Mouse (Mus musculus) embryonic stem cell, embryonic (primary cell): ENCODE results near the gene Gm3839.
"Not testable (repeated sequence)": the region's sequence is repeated elsewhere in the genome, so short reads cannot be mapped to it uniquely, and the experiment has no call there.

Source experiments
- CTCF ChIA-PET, 4 experiments: fragments of 300-600 bp in 2 of 4; fragments of 350-600 bp in 2 of 4; sonication (Branson Sonifier 250); formaldehyde crosslinking; loops; one replicate each; lab custom pipeline; 2022; ENCODE audit warnings: inconsistent platforms in 2 of 4; lab: Charles Lee
- POLR2A ChIA-PET, 4 experiments: fragments of 300-600 bp in 2 of 4; fragments of 350-600 bp in 2 of 4; sonication (Branson Sonifier 250); formaldehyde crosslinking; loops; one replicate each; lab custom pipeline; 2022; ENCODE audit warnings: antibody characterized with exemption in 4 of 4, inconsistent platforms in 1 of 4; lab: Charles Lee

Gene Gm3839

DNA sequence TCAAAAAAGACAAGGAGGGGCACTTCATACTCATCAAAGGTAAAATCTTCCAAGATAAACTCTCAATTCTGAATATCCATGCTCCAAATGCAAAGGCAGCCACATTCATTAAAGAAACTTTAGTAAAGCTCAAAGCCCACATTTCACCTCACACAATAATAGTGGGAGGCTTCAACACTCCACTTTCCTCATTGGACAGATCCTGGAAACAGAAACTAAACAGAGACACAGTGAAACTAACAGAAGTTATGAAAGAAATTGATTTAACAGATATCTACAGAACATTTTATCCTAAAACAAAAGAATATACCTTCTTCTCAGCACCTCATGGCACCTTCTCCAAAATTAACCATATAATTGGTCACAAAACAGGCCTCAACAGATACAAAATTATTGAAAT lies at the start of gene Gm3839:
Gm3839 (minus strand) TSS at position 101 of the 400 bp plus-strand sequence.
- POLR2A ChIA-PET = interaction anchor here in 1 of 4 experiments (0.7 kb wide), 1 partner anchor 393 kb away, joined by 4 read pairs; no protein-coding TSS in a partner anchor

DNA sequence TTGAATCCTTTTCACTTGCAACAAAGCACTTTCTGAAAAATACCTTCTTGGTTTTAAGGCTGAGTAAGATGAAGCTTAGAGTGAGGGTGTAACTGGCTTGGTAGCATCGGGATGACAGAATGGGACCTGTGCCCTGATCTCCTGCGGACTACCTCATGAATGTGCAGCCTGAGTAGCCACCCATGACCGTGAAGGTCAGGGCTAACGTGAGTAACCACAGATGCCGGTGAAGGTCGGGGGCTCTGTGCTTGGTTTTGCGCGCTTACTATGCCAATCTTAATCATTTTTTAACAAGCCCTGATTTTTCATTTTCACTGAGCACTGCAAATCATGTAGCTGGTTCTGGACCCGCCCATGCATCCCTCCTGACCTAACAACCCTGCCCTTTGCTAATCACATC lies 49.1 kb upstream of the Gm3839 start:
- ChIA-PET CTCF (interaction anchor here in 1 of 4 experiments (0.7 kb wide), 1 partner anchor 44 kb away, joined by 3 read pairs; no protein-coding TSS in a partner anchor), POLR2A (interaction anchor here in 1 of 4 experiments (1.0 kb wide), 1 partner anchor 105 kb away, joined by 8 read pairs; no protein-coding TSS in a partner anchor)

More for the DNA sequence above, at the start of gene Gm3839:
- CTCF ChIA-PET = interaction anchor here in 1 of 4 experiments (0.6 kb wide), 1 partner anchor 738 kb away, joined by 7 read pairs; no protein-coding TSS in a partner anchor

DNA sequence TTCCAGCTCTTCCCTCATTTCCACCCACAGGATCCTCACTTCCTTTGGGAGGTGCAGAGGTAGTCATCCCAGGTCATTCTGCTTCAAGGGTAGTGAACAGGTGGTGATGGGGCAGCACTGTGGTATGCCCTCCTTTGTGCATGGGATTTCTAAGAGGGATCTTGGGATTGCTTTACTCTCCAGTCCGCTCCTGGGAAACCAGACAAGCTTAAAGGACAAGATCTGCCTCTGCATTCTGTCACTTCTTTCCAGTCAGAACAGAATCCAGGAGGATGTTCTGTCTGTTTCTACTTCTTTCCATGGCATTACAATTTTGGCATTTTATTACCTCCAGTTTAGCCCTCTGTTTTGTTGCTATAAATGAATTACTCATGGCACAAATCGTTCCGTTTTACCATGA lies 21.3 kb upstream of the Gm3839 start:
- POLR2A ChIA-PET = interaction anchor here in 1 of 4 experiments (1.5 kb wide), 1 partner anchor 8 kb away, joined by 3 read pairs; no protein-coding TSS in a partner anchor

DNA sequence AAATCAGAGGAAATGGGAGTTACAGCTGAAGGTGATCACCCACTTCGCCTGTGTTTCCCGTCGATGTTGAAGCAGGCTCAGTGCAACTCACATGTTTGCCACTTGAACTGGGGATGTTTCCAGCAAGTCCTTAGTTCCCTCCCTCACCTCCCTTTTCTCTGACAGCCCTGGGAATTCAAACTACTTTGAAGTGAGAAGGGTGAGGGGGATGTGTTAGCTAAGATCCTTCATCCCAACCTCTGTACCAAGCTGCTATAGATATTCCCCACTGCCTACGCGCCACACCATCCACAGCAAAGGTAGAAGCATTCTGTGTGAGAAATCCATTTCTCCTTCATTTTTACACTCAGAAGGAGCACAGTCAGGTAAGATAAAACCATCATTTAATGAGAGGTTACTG lies 18.7 kb upstream of the Gm3839 start:
- CTCF ChIA-PET = no interaction called here
- POLR2A ChIA-PET = no interaction called here

More for the DNA sequence above, 21.3 kb upstream of the Gm3839 start:
- CTCF ChIA-PET = no interaction called here

DNA sequence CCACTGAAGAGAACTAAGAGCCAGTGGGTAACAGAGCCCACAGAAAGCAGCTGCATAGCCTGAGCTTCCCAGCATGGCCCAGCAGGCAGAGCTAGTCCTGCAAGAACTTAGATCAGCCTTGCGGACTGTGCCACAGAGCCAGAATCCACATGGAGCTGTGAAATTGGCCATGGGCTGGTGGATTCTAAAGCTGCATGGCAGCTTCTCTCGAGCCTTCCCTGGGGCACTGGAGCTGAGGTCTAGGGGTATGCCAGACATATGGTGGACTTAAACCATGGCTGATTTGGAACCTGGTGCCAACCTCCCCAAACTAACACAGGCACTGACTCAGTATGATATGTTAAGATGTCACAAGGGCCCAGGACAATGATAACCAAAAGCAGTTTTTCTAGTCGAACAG lies 10.4 kb downstream of the Gm3839 start:
- CTCF ChIA-PET = no interaction called here
- POLR2A ChIA-PET = interaction anchor here in 1 of 4 experiments (0.6 kb wide), 1 partner anchor 1806 kb away, joined by 11 read pairs; no protein-coding TSS in a partner anchor

DNA sequence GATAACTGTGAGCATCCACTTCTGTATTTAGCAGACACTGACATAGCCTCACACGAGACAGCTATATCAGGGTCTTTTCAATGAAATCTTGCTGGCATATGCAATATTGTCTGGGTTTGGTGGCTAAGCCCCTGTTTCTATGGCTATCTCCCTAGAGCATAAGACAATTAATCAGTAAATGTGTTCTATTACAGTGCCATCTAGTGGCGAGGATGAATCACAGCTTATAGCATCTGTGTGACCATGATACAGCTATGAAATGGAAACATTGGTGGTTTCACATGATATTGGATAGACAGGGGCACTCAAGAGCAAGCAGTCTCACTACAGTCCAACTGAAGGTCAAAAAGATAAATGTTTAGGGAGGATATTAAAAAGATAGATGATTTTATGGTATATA lies 26.5 kb downstream of the Gm3839 start:
- POLR2A ChIA-PET = interaction anchor here in 1 of 4 experiments (0.6 kb wide), 1 partner anchor 67 kb away, joined by 3 read pairs; no protein-coding TSS in a partner anchor

DNA sequence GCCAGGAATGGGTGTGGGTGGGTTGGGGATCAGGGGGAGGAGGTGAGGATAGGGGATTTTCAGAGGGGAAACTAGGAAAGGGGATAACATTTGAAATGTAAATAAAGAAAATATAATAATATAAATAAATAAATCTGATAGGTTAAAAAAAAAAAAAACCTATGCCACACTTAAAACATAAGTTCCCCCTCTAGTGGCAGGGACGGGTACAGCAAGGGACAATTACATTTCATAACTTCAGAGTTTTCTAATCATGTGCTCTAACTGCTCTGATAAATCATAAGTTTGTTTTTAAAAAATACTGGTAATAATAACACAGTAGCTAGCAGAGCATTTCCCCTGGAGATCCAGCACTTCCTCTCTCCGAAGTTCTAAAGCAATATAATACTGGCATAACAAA lies 49.4 kb downstream of the Gm3839 start:
- ChIA-PET POLR2A (no interaction called here), CTCF (interaction anchor here in 3 of 4 experiments (0.7 to 0.8 kb wide), 3 partner anchors 23 to 313 kb away, joined by 3 to 6 read pairs (median 3); no protein-coding TSS in a partner anchor)

More for the DNA sequence above, 26.5 kb downstream of the Gm3839 start:
- CTCF ChIA-PET = interaction anchor here in 3 of 4 experiments (0.5 to 0.8 kb wide), 4 partner anchors 23 to 192 kb away, joined by 3 read pairs; no protein-coding TSS in a partner anchor

DNA sequence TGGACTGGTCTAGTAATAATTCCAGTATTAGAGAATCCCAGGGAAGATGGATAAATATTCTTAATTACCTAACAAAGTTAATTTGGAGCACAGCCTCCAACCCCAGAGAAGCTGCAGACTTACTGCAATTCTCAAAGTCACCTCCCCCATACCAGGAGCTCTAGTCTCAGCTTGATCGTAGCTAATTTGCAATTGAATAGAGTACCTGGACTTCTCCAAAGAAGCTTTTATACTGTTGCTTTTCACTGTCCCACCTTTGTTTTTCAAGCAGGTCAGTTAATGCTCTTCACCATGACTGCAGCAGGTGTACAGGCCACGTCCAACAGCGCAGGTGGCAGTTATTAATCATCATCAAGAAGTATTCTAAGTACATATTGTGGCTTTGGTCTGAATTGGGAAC lies 68.6 kb downstream of the Gm3839 start:
- CTCF ChIA-PET, POLR2A ChIA-PET: not testable (repeated sequence)

DNA sequence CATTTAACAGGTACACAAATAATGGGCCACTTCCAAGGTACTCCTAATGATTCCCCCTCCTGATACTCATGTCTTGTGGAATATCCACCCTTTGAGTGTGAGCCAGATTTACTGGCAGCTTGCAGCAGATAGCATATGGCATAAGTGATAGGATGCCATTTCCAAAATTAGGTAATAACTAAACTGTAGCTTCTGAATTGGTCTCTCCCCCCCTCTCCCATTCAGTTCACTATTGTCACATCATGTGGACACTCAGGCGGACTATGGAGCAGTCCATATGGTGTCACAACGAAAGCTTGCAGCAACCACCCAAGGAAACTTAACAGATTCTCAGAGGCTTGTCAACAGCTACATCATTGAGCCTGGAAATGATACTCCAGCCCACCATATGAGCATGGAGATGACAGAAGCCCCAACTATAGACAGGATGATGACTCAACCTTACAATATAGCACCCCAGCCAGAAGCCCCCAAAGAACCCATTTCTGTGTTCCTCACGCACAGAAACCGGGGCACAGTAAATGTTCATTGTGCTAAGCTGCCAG lies 99.3 kb downstream of the Gm3839 start:
- POLR2A ChIA-PET = no interaction called here

DNA sequence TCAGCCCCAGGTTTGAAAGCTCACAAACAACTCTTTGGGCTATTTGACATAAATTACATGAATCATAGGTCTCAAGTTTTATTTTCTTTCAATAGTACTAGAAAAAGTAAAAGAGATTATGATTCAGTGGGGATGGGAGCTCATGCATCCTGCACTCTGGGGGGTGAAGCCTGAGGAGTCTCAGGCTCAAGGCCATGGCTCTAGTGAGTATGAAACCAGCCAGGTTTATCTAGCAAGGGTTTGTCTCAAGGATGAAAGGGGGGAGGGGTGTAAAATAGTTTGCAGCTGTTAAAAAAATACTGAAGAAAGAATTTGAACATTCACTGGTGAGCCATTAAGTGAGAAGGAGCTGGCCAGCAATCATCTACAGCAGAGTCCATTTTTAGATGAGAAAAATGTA lies 108.5 kb downstream of the Gm3839 start:
- POLR2A ChIA-PET = no interaction called here
- CTCF ChIA-PET = no interaction called here

More for the DNA sequence above, 99.3 kb downstream of the Gm3839 start:
- CTCF ChIA-PET = no interaction called here

DNA sequence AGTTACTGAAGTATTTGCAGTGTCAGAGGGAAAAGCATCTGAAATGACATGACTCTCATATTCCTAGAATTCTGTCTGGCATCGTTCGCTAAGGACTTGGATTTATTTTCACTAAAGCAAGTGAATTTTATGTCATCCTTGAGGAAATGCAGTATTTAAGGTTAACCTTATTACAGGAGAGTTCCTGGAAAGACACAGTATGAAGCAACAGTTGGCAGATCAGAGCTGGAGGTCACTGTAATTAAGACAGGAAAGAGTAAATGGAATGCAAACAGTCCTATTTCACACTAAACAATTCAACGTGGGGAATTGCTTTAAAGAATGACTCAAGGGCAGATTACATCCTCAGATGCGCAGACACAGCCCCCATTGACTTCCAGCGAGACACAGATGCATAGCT lies 112.0 kb downstream of the Gm3839 start:
- ChIA-PET POLR2A (no interaction called here), CTCF (interaction anchor here in 1 of 4 experiments (0.6 kb wide), 2 partner anchors 18 to 842 kb away, joined by 6 to 7 read pairs; no protein-coding TSS in a partner anchor)

DNA sequence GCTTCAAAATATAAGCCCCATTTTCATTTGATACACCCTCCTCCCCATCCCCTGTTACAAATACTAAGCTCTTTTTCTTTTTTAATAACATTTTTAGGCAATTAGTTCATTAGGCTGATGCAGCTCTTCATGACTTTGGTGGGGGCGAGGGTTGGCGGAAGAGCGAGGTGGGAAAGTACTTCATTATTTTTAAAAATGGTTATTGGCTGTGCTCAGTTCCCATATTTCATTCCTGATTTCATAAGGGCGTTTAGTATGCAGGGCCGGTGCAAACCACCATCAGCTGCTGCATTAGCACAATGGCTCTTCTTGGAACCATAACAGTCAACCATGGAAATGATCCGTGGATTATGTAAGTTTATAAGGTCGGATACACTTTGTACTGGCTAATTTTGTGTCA lies 124.4 kb downstream of the Gm3839 start:
- ChIA-PET CTCF (interaction anchor here in 1 of 4 experiments (0.6 kb wide), 1 partner anchor 287 kb away, joined by 3 read pairs; no protein-coding TSS in a partner anchor), POLR2A (no interaction called here)
